Mouse (Mus musculus) neural tube, embryonic 11.5 days (tissue): ENCODE measurements around the gene Rnf114. TPM values are rescaled to one million over a fixed set of nuclear protein-coding genes. Genes with fewer than 3 reads are reported as not detected.

Source experiments
- ATAC-seq: fragments of 200-750 bp; cut with Nextera tagmentation; 2 replicates; pipeline ENCODE4 v1.8.0; 2017; ENCODE audit warnings: moderate number of reproducible peaks, mild to moderate bottlenecking, moderate TSS enrichment, moderate library complexity; ENCODE audit not compliant: insufficient read depth, low FRiP score, low TSS enrichment
- DNase-seq: peaks from one replicate; pipeline ENCODE4 v3.0.0-alpha.2; 2015; ENCODE audit warnings: low spot score
- H3K27ac ChIP-seq: fragments of 300-500 bp; sonication (generic); 2 replicates; pipeline ENCODE4 v1.5.1; 2014; ENCODE audit warnings: low read depth, mild to moderate bottlenecking, low read length
- H3K27me3 ChIP-seq: fragments of 300-500 bp; sonication (generic); 2 replicates; pipeline ENCODE4 v1.6.1; 2014; ENCODE audit warnings: mild to moderate bottlenecking, low read length, mixed read lengths; ENCODE audit not compliant: control insufficient read depth, insufficient read depth
- H3K36me3 ChIP-seq: fragments of 300-500 bp; sonication (generic); 2 replicates; pipeline ENCODE4 v1.6.1; 2014; ENCODE audit warnings: mild to moderate bottlenecking, low read length, moderate library complexity, mixed read lengths; ENCODE audit not compliant: control insufficient read depth, insufficient read depth
- H3K4me1 ChIP-seq: fragments of 300-500 bp; sonication (generic); 2 replicates; pipeline ENCODE4 v1.6.1; 2014; ENCODE audit warnings: low read length, mixed read lengths; ENCODE audit not compliant: control insufficient read depth, insufficient read depth
- H3K4me2 ChIP-seq: fragments of 300-500 bp; sonication (generic); 2 replicates; pipeline ENCODE4 v1.6.1; 2014; ENCODE audit warnings: low read depth, mild to moderate bottlenecking, moderate library complexity
- H3K4me3 ChIP-seq: fragments of 300-500 bp; sonication (generic); 2 replicates; pipeline ENCODE4 v1.5.1; 2014; ENCODE audit warnings: low read depth, low read length
- H3K9ac ChIP-seq: fragments of 300-500 bp; sonication (generic); 2 replicates; pipeline ENCODE4 v1.6.1; 2014; ENCODE audit warnings: mild to moderate bottlenecking, low read length
- H3K9me3 ChIP-seq: fragments of 300-500 bp; sonication (generic); 2 replicates; pipeline ENCODE4 v1.6.1; 2016; ENCODE audit warnings: low read length; ENCODE audit not compliant: control insufficient read depth
- WGBS: fragments of 180-500 bp; shearing (Covaris S2); extraction: QIAGEN DNeasy Blood & Tissue Kit; methylation state at CpG from one replicate; pipeline ENCODE4 v1.1.7; 2014; 5-methylcytosine and 5-hydroxymethylcytosine counted together
- polyA plus RNA-seq: library from polyadenylated mRNA; unstranded; fragments of >200 nt; fragmentation: Nextera tagmentation; extraction: Ambion mirVana; gene quantifications from 2 replicates; pipeline ENCODE4 v1.2.1, GENCODE M21; 2014

Gene Rnf114
- 150 and 161 TPM in 2 replicates for polyA plus RNA-seq

- no peaks in the 10 kb centered on the region for H3K9me3 ChIP-seq
- peak within 1 kb of the TSS; percentile 93 for H3K4me2 ChIP-seq
- H3K27ac ChIP-seq: peak within 1 kb of the TSS; percentile 93
- H3K36me3 ChIP-seq: no peaks in the 10 kb centered on the region
- H3K4me3 ChIP-seq: peak within 1 kb of the TSS; percentile 100
- H3K4me1 ChIP-seq: peaks cover 8% of the 10 kb centered on the region
- peak within 1 kb of the TSS; percentile 92 for H3K9ac ChIP-seq
- no peak for DNase-seq
- 4% methylated on average over 46 of the region's 52 CpGs for WGBS
- H3K27me3 ChIP-seq: no peaks in the 10 kb centered on the region
- peak; percentile 56 for ATAC-seq
Observed at GRCm38 (mm10) chr2:167491757-167492708, at the start of gene Rnf114. Gene Rnf114 (plus strand): TSS chr2:167492645.

- Histone ChIP-seq H3K27me3 (no peaks in the 10 kb centered on the region), H3K4me3 (no peak overlapping the region), H3K4me1 (no peaks in the 10 kb centered on the region), H3K4me2 (no peak overlapping the region), H3K9me3 (no peaks in the 10 kb centered on the region), H3K36me3 (peaks cover 3% of the 10 kb centered on the region; the same call in 1 of the 2 replicates), H3K27ac (no peak overlapping the region), H3K9ac (no peak overlapping the region)
- 97% methylated on average over 4 of the region's 4 CpGs for WGBS
- ATAC-seq: no peak
- no peak for DNase-seq
Observed at GRCm38 (mm10) chr2:167443411-167444193, 48.8 kb upstream of the Rnf114 start.

- H3K27me3 ChIP-seq: no peaks in the 10 kb centered on the region
- 89% methylated on average over 20 of the region's 20 CpGs for WGBS
Observed at GRCm38 (mm10) chr2:167445911-167446780, 46.3 kb upstream of the Rnf114 start.

GRCm38 (mm10) chr2:167447207-167447606 is 45.2 kb upstream of the Rnf114 start:
- Histone ChIP-seq H3K9ac (no peak overlapping the region), H3K36me3 (peaks cover 6% of the 10 kb centered on the region; the same call in 1 of the 2 replicates), H3K27ac (0 out of 2 replicates have a peak overlapping the region, but pooled peaks have one; percentile 34), H3K4me1 (no peaks in the 10 kb centered on the region), H3K9me3 (no peaks in the 10 kb centered on the region), H3K4me2 (no peak overlapping the region), H3K27me3 (no peaks in the 10 kb centered on the region), H3K4me3 (no peak overlapping the region)
- ATAC-seq (no peak), DNase-seq (no peak)
- 97% methylated on average over 7 of the region's 7 CpGs for WGBS

More at GRCm38 (mm10) chr2:167445911-167446780, 46.3 kb upstream of the Rnf114 start:
- Histone ChIP-seq H3K4me1 (no peaks in the 10 kb centered on the region), H3K9me3 (no peaks in the 10 kb centered on the region), H3K9ac (no peak overlapping the region), H3K4me2 (no peak overlapping the region), H3K36me3 (peaks cover 3% of the 10 kb centered on the region; the same call in 1 of the 2 replicates), H3K27ac (no peak overlapping the region), H3K4me3 (no peak overlapping the region)
- ATAC-seq (no peak), DNase-seq (no peak)

- H3K36me3 ChIP-seq: peaks cover 6% of the 10 kb centered on the region; the same call in 1 of the 2 replicates
- no peak overlapping the region for H3K27ac ChIP-seq
- no peak overlapping the region for H3K4me3 ChIP-seq
- no peak overlapping the region for H3K4me2 ChIP-seq
- no peaks in the 10 kb centered on the region for H3K9me3 ChIP-seq
- H3K27me3 ChIP-seq: no peaks in the 10 kb centered on the region
- ATAC-seq (no peak), DNase-seq (no peak)
- H3K4me1 ChIP-seq: no peaks in the 10 kb centered on the region
- 95% methylated on average over 8 of the region's 8 CpGs for WGBS
- no peak overlapping the region for H3K9ac ChIP-seq
Observed at GRCm38 (mm10) chr2:167447629-167448028, 44.8 kb upstream of the Rnf114 start.

- Histone ChIP-seq H3K4me2 (no peak overlapping the region), H3K4me3 (no peak overlapping the region), H3K27me3 (no peaks in the 10 kb centered on the region), H3K27ac (no peak overlapping the region), H3K36me3 (peaks cover 8% of the 10 kb centered on the region; the same call in 1 of the 2 replicates), H3K9me3 (no peaks in the 10 kb centered on the region), H3K9ac (no peak overlapping the region), H3K4me1 (no peaks in the 10 kb centered on the region)
- 90% methylated on average over 21 of the region's 21 CpGs for WGBS
- DNase-seq (no peak), ATAC-seq (no peak)
Observed at GRCm38 (mm10) chr2:167449331-167450275, 42.8 kb upstream of the Rnf114 start.

GRCm38 (mm10) chr2:167450647-167451046 is 41.8 kb upstream of the Rnf114 start:
- H3K4me2 ChIP-seq: no peak overlapping the region
- H3K9ac ChIP-seq: no peak overlapping the region
- no peak overlapping the region for H3K27ac ChIP-seq
- peaks cover 8% of the 10 kb centered on the region; the same call in 1 of the 2 replicates for H3K36me3 ChIP-seq
- H3K27me3 ChIP-seq: no peaks in the 10 kb centered on the region
- no peak overlapping the region for H3K4me3 ChIP-seq
- DNase-seq: no peak
- 92% methylated on average over 8 of the region's 8 CpGs for WGBS
- no peaks in the 10 kb centered on the region for H3K4me1 ChIP-seq
- no peak for ATAC-seq
- H3K9me3 ChIP-seq: no peaks in the 10 kb centered on the region
